Mouse (Mus musculus) cerebellum, adult 8-10 months (tissue): ENCODE measurements around the gene 4930519P11Rik.
A peak's percentile ranks its signal among the peaks of the same experiment; 100 is the strongest.

Source experiments
- DNase-seq: peaks from one replicate; pipeline ENCODE4 v3.0.0; 2022

Gene 4930519P11Rik

GRCm38 (mm10) chr2:154630531-154630930 is 17.3 kb upstream of the 4930519P11Rik start:
- no peak for DNase-seq

DNA sequence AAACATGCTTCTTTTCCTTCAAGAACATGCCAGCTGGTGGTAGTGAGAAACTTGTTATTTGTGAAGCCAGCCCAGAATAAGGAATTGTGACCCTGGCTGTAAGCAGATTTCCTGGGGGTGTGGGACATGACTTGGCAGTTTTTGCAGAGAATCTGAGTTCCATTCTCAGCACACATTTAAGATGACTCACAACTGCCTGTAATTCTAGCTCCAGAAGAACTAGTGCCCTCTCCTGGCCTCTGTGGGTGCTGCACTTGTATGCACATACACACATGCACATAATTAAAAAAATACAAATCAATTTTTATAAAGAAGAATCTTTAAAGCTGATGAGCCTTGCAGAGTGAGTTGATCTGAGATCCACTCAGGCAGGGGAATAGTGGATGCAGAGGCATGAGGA is 10.9 kb upstream of the 4930519P11Rik start:
- DNase-seq, result no peak

GRCm38 (mm10) chr2:154621684-154622083 is 8.4 kb upstream of the 4930519P11Rik start:
- DNase-seq, result no peak

DNA sequence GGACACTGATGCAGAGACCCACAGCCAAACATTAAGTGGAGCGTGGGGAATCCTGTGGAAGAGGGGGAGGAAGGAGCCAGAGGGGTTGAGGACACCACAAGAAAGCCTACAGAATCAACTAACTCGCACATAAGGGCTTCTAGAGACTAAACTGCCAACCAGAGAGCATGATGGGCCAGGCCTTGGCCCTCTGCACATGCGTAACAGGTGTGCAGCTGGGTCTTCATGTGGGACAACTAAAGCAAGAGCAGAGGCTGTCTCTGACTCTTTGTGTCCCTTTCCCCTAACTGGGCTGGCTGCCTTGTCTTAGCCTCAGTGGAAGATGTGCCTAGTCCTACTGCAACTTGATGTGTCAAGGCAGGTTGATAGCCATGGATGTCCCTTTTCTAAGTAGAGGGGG is 3.8 kb upstream of the 4930519P11Rik start:
- no peak for DNase-seq

DNA sequence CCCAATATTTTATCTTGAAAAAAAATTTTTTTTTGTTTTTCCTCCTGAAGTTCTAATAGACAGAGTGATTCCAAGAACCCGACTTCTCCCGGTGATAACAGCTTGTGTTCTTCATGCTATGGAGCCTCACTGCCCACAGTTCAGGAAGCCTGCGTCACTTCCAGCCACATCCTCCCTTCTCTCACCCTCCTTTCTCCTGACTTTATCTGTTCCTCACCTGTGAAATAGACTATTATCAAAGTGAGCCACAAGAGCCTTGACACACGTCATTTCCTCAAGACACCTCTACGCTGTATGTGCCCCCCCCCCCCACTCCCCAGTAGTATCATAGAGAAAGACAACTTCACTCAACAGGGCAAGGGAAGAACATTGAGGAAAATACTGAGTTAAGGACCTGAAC is 2.4 kb upstream of the 4930519P11Rik start:
- DNase-seq, result no peak

GRCm38 (mm10) chr2:154614841-154615576 is 1.8 kb upstream of the 4930519P11Rik start:
- DNase-seq, result peak; percentile 52

DNA sequence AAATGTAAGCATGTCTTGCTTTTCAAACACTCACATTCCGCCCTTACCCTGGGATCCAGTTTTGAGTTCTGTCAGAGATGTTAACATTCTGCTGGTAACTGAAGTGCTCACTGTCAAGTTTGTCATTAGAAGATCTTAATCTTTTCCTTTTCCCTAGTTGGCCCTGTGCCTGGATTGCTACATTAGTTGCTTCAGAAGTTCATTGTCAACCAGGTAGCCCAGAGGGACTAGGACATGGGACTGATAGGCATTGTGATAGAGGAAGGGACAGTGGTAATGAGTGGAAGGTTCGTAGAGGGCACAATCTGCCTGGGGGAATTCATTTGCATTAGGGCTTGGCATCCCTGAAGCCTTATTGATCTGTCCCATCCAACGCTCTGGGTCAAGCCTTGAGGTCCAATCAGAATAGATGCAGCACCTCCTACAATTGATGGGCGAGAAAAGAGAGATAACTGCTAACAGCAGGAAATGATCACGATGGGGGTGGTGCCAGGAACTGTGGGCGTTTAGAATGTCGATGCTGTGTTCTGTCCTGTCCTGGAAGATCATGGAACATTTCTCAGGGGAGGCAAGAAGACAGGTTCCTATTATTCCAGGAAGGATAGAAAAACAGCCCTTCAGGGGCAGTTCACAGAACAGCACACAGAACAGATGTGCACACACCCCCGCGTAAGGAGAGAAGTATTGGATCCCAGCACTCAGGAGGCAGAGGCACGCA is 4.0 kb downstream of the 4930519P11Rik start:
- DNase-seq, result no peak

DNA sequence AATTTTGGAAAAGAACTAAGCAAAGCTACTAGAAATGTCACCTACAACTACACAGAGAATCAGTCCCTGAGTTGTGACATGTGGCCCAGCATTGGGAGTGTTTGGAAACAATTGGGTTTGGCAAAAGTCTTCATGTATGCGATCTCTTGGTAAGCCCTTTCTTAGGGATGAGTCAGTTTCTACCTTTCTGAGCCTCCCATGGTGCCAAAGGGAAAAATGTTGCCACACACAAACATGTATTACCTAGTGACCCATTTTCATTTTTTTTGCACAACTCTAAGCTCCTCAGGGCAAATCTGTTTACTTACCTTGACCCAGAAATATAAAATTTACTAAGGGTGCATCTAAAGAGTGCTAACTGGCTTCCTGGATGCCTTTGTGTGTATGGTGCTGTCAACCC is 6.3 kb downstream of the 4930519P11Rik start:
- DNase-seq, result no peak

- no peak for DNase-seq
Observed at GRCm38 (mm10) chr2:154604156-154604555, 9.1 kb downstream of the 4930519P11Rik start.

DNA sequence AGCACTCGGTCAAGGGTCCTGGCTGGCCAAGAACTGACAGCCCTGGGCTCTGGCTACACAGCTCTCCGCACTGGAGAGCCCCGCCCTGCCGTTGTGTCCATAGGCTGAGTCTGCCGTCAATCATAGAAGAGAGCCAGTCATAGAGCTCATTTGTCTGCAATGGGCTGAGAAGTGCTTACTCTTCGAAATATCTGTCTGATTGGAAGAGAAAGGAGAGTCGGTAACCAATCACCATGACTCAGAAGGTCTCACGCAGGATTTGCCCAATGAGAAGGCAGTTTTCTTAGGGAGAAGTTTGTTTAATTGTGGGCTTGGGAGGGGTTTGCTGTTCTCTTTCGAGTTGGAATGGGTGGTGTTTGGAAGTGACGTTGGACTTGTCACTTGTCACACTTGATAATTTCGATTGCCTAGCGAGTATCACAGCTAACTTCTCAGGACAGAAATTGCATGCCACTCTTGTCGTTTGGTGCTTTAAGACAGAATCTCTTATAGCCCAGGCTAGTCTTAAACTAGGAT is 9.5 kb downstream of the 4930519P11Rik start, which contains the start of gene Pxmp4:
Gene Pxmp4, minus strand, starts transcription at position 71 of the 516 bp plus-strand sequence.
- peak; percentile 99 for DNase-seq

- no peak for DNase-seq
Observed at GRCm38 (mm10) chr2:154603007-154603637, 10.1 kb downstream of the 4930519P11Rik start.

GRCm38 (mm10) chr2:154601324-154601723 is 11.9 kb downstream of the 4930519P11Rik start:
- no peak for DNase-seq

DNA sequence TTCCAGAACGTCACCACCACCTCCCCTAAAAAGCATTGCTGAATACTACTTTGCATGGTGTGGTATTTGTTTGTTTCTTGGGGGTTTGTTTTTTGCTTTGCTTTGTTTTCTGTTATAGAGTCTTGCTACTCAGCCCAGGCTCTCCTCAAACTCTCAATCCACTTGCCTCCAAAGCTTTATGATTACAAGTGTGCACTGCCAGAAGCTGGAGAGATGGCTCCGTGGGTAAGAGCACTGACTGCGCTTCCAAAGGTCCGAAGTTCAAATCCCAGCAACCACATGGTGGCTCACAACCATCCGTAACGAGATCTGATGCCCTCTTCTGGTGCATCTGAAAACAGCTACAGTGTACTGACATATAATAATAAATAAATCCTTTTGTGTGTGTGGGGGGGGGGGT is 12.7 kb downstream of the 4930519P11Rik start:
- no peak for DNase-seq

GRCm38 (mm10) chr2:154597399-154597798 is 15.8 kb downstream of the 4930519P11Rik start:
- no peak for DNase-seq

- no peak for DNase-seq
Observed at GRCm38 (mm10) chr2:154595775-154596174, 17.5 kb downstream of the 4930519P11Rik start.

- peak; percentile 23 for DNase-seq
Observed at GRCm38 (mm10) chr2:154593025-154593424, 20.2 kb downstream of the 4930519P11Rik start.

DNA sequence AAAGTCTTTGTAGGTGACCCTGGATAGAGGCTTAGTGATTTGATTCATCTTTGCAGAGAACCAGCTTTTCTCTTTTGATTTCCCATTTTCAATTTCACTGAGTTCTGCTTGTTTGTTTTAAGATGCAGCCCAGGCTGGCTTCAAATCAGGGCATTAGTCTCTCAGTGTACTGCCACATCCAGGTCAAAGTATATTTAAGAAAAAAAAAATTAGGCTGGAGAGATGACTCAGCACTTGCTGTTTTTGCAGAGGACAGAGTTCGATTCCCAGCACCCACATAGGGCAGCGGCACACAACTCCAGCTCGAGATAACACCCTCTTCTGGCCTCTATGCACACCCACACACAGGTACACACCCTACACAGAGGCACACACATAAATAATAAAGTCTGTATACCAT is 22.0 kb downstream of the 4930519P11Rik start:
- DNase-seq, result no peak

- DNase-seq, result no peak
Observed at GRCm38 (mm10) chr2:154589051-154589450, 24.2 kb downstream of the 4930519P11Rik start.

GRCm38 (mm10) chr2:154586405-154586804 is 26.8 kb downstream of the 4930519P11Rik start:
- DNase-seq, result no peak

DNA sequence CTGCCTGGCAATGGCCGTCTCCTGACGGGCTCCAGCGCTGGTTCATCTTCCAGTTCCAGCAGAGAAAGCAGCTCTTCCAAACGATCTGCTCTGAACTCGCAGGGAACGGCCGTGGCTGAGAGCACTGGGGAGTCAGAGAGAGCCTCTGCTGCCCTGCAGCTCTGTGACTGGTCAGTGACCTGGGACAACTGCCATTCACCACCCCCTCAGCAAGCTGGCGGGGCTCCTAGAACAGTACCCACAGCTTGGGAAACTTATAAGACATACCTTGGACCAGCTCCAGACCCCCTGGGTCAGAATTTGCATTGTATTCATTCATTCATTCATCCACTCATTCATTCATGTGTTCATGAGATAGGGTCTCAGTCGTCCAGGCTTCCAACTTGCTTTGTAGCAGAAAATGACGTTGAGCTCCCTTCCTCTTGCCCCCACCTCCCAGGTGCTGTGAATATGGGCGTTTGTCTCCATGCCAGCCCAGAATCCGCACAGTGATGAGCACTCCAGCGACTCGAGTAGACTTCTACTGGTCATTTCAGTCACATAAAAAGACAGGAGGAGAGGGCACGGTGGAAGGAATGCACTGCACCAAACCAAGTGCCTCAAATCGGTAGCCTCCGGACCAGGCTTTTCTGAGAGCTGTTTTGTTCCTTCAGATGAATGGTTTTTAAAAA is 28.2 kb downstream of the 4930519P11Rik start:
- DNase-seq, result peak; percentile 38

- peak; percentile 77 for DNase-seq
Observed at GRCm38 (mm10) chr2:154583906-154584872, 29.0 kb downstream of the 4930519P11Rik start.

- DNase-seq, result no peak
Observed at GRCm38 (mm10) chr2:154581421-154581820, 31.8 kb downstream of the 4930519P11Rik start.
